Mouse (Mus musculus) limb, embryonic 14.5 days (tissue): ENCODE measurements around the gene Exoc8. TPM values are rescaled to one million over a fixed set of nuclear protein-coding genes. Genes with fewer than 3 reads are reported as not detected.

Source experiments
- ATAC-seq: fragments of 200-750 bp; cut with Nextera tagmentation; 2 replicates; pipeline ENCODE4 v1.8.0; 2017; ENCODE audit warnings: low read depth, moderate number of reproducible peaks, moderate TSS enrichment; ENCODE audit not compliant: low FRiP score
- DNase-seq: peaks from one replicate; pipeline ENCODE4 v3.0.0-alpha.2; 2015; ENCODE audit warnings: low spot score
- H3K27ac ChIP-seq: fragments of 300-500 bp; sonication (generic); replicated peaks from 2 replicates; pipeline ENCODE4 v1.5.1; 2014; ENCODE audit warnings: low read depth, mild to moderate bottlenecking, low read length, moderate library complexity, mixed read lengths
- H3K27me3 ChIP-seq: fragments of 300-500 bp; sonication (generic); 2 replicates; pipeline ENCODE4 v1.6.1; 2014; ENCODE audit warnings: low read length, mixed read lengths; ENCODE audit not compliant: control insufficient read depth, insufficient read depth
- H3K36me3 ChIP-seq: fragments of 300-500 bp; sonication (generic); 2 replicates; pipeline ENCODE4 v1.6.1; 2014; ENCODE audit warnings: mild to moderate bottlenecking, low read length, moderate library complexity, mixed read lengths; ENCODE audit not compliant: control insufficient read depth, insufficient read depth
- H3K4me1 ChIP-seq: fragments of 300-500 bp; sonication (generic); 2 replicates; pipeline ENCODE4 v1.6.1; 2014; ENCODE audit warnings: antibody characterized with exemption, low read length, mixed read lengths; ENCODE audit not compliant: control insufficient read depth, insufficient read depth
- H3K4me2 ChIP-seq: fragments of 300-500 bp; sonication (generic); replicated peaks from 2 replicates; pipeline ENCODE4 v1.6.1; 2014; ENCODE audit warnings: low read depth, mild to moderate bottlenecking, low read length, moderate library complexity; ENCODE audit not compliant: severe bottlenecking
- H3K4me3 ChIP-seq: fragments of 300-500 bp; sonication (generic); replicated peaks from 2 replicates; pipeline ENCODE4 v1.5.1; 2014; ENCODE audit warnings: low read length
- H3K9ac ChIP-seq: fragments of 300-500 bp; sonication (generic); 2 replicates; pipeline ENCODE4 v1.6.1; 2014; ENCODE audit warnings: mild to moderate bottlenecking, low read depth, low read length, moderate library complexity; ENCODE audit not compliant: severe bottlenecking
- H3K9me3 ChIP-seq: fragments of 300-500 bp; sonication (generic); 2 replicates; pipeline ENCODE4 v1.6.1; 2016; ENCODE audit warnings: low read length; ENCODE audit not compliant: control insufficient read depth
- POLR2A ChIP-seq: fragments of 200-500 bp; IDR thresholded peaks from 2 replicates; pipeline ENCODE4 v1.8.0; 2012; ENCODE audit warnings: inconsistent platforms, mild to moderate bottlenecking, moderate library complexity, borderline replicate concordance; ENCODE audit not compliant: insufficient read depth, insufficient read length; ENCODE audit errors: extremely low read depth
- WGBS: fragments of 180-500 bp; shearing (Covaris S2); extraction: QIAGEN DNeasy Blood & Tissue Kit; methylation state at CpG from one replicate; pipeline ENCODE4 v1.1.7; 2014; 5-methylcytosine and 5-hydroxymethylcytosine counted together
- polyA plus RNA-seq, 2 experiments: library from polyadenylated mRNA; depleted of rRNA in 1 of 2; stranded (reverse) in 1 of 2; unstranded in 1 of 2; fragments of >200 nt; fragmentation: Nextera tagmentation in 1 of 2; extraction: Ambion mirVana in 1 of 2; gene quantifications; 2 replicates each; pipeline versions ENCODE4 v1.2.1 to v1.2.3; 2012 to 2014

Gene Exoc8
- polyA plus RNA-seq (2012; rRNA removed), result 6.4 TPM in 2 replicates
- 5.7 and 6.8 TPM in 2 replicates for polyA plus RNA-seq (2014; fragmentation: Nextera tagmentation; extraction: Ambion mirVana)

DNA sequence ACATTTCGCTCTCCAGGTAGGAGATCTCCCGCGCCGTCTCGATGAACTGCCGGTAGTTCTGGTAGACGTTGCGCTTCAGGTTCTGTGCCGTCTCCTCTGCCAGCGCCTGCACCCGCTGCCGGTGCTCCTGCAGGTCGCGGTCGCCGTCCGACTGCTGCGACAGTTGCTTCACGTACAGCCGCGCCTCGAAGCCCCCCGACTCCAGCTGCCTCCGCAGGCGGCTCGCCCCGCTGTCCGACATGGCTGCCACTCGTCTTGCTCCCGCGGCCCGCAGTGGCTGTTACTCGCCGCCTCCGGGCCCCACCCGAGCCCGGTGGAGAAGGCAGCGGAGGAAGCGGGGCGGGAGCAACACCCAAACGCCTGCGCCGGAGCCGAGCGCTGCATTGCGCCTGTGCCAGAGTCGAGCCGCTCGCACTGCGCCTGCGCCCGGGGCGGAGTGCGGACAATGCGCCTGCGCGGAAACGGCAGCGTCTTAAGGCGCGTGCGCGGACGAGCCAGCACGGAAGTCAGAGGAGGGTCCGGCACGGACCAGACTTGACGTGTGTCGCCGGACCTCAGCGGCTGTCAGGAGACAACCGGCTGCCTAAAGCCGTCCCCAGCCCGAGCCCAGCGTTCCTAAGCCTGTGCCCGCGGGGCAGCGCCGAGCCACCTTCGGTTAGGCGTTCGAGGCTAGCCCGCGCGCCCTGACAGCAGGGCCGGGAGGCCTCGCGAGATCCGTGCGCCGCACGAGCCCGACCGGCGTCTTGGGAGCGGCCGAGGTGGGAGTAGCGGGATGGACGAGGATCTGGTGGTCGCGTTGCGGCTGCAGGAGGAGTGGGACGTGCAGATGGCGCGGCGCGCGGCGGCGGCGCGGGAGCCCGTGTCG is at the start of gene Exoc8, which contains the start of gene Sprtn:
Exoc8 (minus strand) TSS at position 320 of the 865 bp plus-strand sequence.
Sprtn (plus strand) TSS at position 501 of the 865 bp plus-strand sequence.
- ATAC-seq, result peak; percentile 90
- H3K36me3 ChIP-seq, result peaks cover 47% of the 10 kb centered on the region
- no peak for TF ChIP-seq POLR2A
- peak within 1 kb of the TSS; percentile 77 for H3K9ac ChIP-seq
- H3K27me3 ChIP-seq, result no peaks in the 10 kb centered on the region
- WGBS, result under 1% methylated on average over 84 of the region's 114 CpGs
- peaks cover 16% of the 10 kb centered on the region for H3K4me1 ChIP-seq
- H3K4me3 ChIP-seq, result peak within 1 kb of the TSS; percentile 89
- H3K4me2 ChIP-seq, result peak within 1 kb of the TSS; percentile 89
- H3K27ac ChIP-seq, result peak within 1 kb of the TSS; percentile 68
- no peaks in the 10 kb centered on the region for H3K9me3 ChIP-seq
- peak; percentile 93 for DNase-seq

DNA sequence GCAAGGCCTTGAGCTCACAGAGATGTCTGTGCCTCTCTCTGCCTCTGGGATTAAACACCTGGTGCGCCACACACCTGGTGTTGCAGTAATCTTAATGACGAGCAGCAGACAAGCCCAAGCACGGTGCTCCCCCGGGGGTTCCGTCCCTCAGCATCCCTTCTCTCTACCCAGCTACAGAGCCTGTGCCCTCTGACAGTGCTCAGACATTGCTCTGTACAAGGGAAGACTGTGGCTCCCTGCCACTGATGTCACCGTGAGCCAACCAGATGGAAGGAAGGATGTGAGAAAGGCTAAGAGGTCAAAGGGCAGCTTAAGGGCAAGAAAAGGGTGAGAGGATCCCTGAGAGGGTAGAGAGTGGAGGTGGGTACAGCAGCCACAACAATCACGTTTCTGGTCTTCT is 46.9 kb upstream of the Exoc8 start:
- WGBS, result 56% methylated on average over 7 of the region's 7 CpGs
- ATAC-seq (no peak), DNase-seq (no peak)

DNA sequence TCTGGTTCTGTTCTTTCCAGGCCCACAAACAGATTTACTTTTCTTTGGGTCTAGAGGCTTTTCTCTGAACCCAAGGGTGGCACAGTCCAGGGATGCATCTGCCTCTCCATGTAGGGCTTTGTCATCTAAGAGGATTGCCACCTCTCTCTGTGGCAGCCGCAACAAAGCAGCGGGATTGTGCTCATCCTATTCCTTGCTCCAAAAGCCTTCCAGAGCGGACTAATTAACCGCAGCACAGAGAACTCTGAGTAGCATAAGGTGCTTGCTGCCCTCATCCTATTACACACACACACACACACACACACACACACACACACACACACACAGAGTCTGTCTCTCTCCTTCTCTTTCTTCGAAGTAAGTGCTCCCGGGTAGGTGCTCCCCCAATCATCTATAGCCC is 46.3 kb upstream of the Exoc8 start:
- H3K4me3 ChIP-seq, result no peak overlapping the region
- no peaks in the 10 kb centered on the region for H3K27me3 ChIP-seq
- H3K4me2 ChIP-seq, result no peak overlapping the region
- H3K4me1 ChIP-seq, result peaks cover 14% of the 10 kb centered on the region
- H3K9me3 ChIP-seq, result no peaks in the 10 kb centered on the region
- ATAC-seq (no peak), DNase-seq (no peak)
- no peak overlapping the region for H3K9ac ChIP-seq
- no peak overlapping the region for H3K27ac ChIP-seq
- H3K36me3 ChIP-seq, result peaks cover 15% of the 10 kb centered on the region
- 92% methylated on average over 6 of the region's 6 CpGs for WGBS
- TF ChIP-seq POLR2A, result no peak

More for the DNA sequence above, 46.9 kb upstream of the Exoc8 start:
- Histone ChIP-seq H3K27ac (no peak overlapping the region), H3K36me3 (peaks cover 11% of the 10 kb centered on the region), H3K4me3 (no peak overlapping the region), H3K4me1 (peaks cover 14% of the 10 kb centered on the region), H3K27me3 (no peaks in the 10 kb centered on the region), H3K9ac (0 out of 2 replicates have a peak overlapping the region, but pooled peaks have one; percentile 7), H3K9me3 (no peaks in the 10 kb centered on the region), H3K4me2 (no peak overlapping the region)
- TF ChIP-seq POLR2A, result no peak

DNA sequence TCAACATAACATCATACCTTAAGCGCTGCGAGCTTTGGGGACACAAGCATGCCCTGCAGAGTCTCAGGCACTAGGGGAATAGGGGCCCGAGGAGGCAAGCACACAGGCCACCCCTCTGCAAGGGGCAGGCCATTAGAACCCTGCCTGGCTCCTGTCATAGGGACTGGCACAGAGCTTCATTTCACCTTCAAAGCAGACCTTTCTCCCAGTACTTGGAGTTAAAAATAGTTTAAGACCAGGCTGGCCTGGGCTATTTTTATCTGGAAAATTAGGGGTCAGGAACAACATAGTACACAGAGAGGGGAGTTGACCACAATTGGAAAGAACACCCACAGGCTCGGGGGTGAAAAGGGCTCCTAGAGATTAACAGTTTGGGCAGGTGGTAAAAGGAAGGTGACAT is 39.8 kb upstream of the Exoc8 start:
- Histone ChIP-seq H3K4me3 (no peak overlapping the region), H3K27ac (no peak overlapping the region), H3K27me3 (no peaks in the 10 kb centered on the region), H3K9ac (no peak overlapping the region), H3K4me2 (no peak overlapping the region), H3K4me1 (no peaks in the 10 kb centered on the region; the same call in 1 of the 2 replicates), H3K36me3 (peaks cover 17% of the 10 kb centered on the region), H3K9me3 (no peaks in the 10 kb centered on the region)
- 93% methylated on average over 4 of the region's 4 CpGs for WGBS
- DNase-seq (no peak), ATAC-seq (no peak)
- TF ChIP-seq POLR2A, result no peak

DNA sequence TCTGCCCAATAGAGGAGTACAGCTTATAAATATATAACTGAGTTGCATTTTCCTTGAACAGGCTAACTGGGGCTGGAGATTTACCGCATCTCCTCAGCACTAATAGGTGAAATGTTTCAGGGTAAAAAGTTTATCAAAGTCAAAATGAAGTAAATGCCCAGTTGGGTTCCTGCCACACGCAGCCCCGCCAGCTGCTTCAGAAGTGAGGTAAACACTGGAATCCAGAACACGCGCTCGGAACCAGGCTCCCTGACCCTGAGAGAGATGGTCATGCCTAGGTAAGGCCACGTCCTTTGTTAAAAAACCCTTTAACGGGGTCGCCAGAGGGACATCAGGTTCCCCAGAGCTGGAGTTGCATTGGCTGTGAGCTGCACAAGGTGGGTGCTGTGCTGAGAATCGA is 39.2 kb upstream of the Exoc8 start:
- Histone ChIP-seq H3K9ac (no peak overlapping the region), H3K27me3 (no peaks in the 10 kb centered on the region), H3K27ac (no peak overlapping the region), H3K4me1 (no peaks in the 10 kb centered on the region; the same call in 1 of the 2 replicates), H3K4me2 (no peak overlapping the region), H3K36me3 (peaks cover 17% of the 10 kb centered on the region), H3K4me3 (no peak overlapping the region), H3K9me3 (no peaks in the 10 kb centered on the region)
- ATAC-seq, result no peak
- DNase-seq, result no peak
- TF ChIP-seq POLR2A, result no peak
- 95% methylated on average over 10 of the region's 10 CpGs for WGBS
